In genomic region chr14:72598976-72599740, GRCm38 (mm10) we compare ENCODE assay signal across 20 mouse cellular contexts.
"Had no signal": no experiment of that assay in that cellular context is flagged by ENCODE, and none has a peak within 500 bp of the region (broad histone marks: within the 10 kb centered on the region; RNA-seq: fewer than 3 reads in every experiment).

No protein-coding gene starts in this region.

- DNase-seq: lung, adult 2 months; lung, postnatal 14 days; lung, postnatal 36 days; midbrain, embryonic 14.5 days; retina, postnatal 1 day; right cerebral cortex, adult 18-20 months; right cerebral cortex, postnatal 25 days; right cerebral cortex, postnatal 4 days; spleen, adult 18-20 months; thymus, adult 18-20 months; thymus, postnatal 14 days; thymus, postnatal 36 days had no signal

- H3K27ac ChIP-seq: lung, embryonic 15.5 days; midbrain, embryonic 10.5 days; midbrain, embryonic 12.5 days; neural tube, embryonic 13.5 days; neural tube, embryonic 15.5 days had no signal

- H3K36me3 ChIP-seq: midbrain, embryonic 12.5 days had no signal

- H3K9me3 ChIP-seq: lung, embryonic 15.5 days; midbrain, embryonic 10.5 days; midbrain, embryonic 12.5 days; neural tube, embryonic 13.5 days; neural tube, embryonic 15.5 days had no signal

- H3K4me3 ChIP-seq: lung, embryonic 15.5 days; midbrain, embryonic 10.5 days; midbrain, embryonic 12.5 days; myocyte; neural tube, embryonic 13.5 days; neural tube, embryonic 15.5 days had no signal

- ATAC-seq: lung, postnatal 0 days; midbrain, embryonic 16.5 days had no signal

- H3K4me2 ChIP-seq: lung, embryonic 15.5 days; midbrain, embryonic 12.5 days; neural tube, embryonic 13.5 days; neural tube, embryonic 15.5 days had no signal

- H3K9ac ChIP-seq: lung, embryonic 15.5 days; neural tube, embryonic 15.5 days had no signal

- H3K27me3 ChIP-seq: lung, embryonic 15.5 days; midbrain, embryonic 12.5 days; neural tube, embryonic 13.5 days; neural tube, embryonic 15.5 days had no signal
